Mouse (Mus musculus) bone marrow macrophage, adult 2 months (primary cell): ENCODE measurements at regions not wholly inside any gene's neighbourhood (a gene's known extent, or its start where the extent isn't known, plus 50 kb on each side); places are given as distances from the start of the nearest gene placed in this dataset.

Experiments used
- CTCF ChIP-seq: IDR thresholded peaks from 2 replicates; pipeline ENCODE4 v1.5.1; 2012; ENCODE audit warnings: low read depth, mild to moderate bottlenecking, low read length, moderate library complexity
- POLR2A ChIP-seq: IDR thresholded peaks from 2 replicates; pipeline ENCODE4 v1.6.1; 2012; ENCODE audit warnings: mild to moderate bottlenecking, low read depth, low read length, borderline replicate concordance

GRCm38 (mm10) chr3:41330356-41330755 is 225.2 kb upstream of the Jade1 start:
- TF ChIP-seq POLR2A (no peak), CTCF (no peak)
